Mouse (Mus musculus): ENCODE results near the gene Tmem251.

DNA sequence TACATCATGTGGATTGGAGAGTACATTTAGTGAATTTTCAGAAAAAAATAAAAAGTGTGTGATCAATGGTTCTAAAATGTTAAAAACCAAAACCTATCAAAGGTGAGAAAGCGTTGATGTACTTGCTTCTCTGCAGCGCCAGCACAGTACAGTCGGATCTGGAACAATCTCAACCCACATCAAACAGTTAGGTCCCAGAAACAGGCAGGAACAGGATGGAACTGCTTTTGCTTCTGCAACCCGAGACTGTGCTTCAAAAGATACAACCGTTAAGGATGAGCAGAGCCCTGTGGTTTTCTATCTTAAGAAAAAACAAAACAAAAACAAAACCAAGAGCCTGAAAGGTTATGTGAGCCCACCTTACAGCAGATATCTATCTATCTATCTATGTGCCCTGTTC, 39.3 kb downstream of the Tmem251 start:
- no peak for TF ChIP-seq POLR2A (IDR thresholded peaks at IDR 0.05; ENCODE audit: control insufficient read depth, extremely low read depth, insufficient read depth, low read length, poor library complexity)
- TF ChIP-seq CTCF (IDR thresholded peaks at IDR 0.05; ENCODE audit: borderline replicate concordance, control insufficient read depth, extremely low read depth, insufficient read depth, low read length, poor library complexity): no peak
